Mouse (Mus musculus) lung, adult 2 months (tissue): ENCODE data around the gene Gm7137.
"Not testable (repeated sequence)": the region's sequence is repeated elsewhere in the genome, so short reads cannot be mapped to it uniquely, and the experiment has no call there.

ENCODE experiments used
- CTCF ChIP-seq: fragments of 200-500 bp; IDR thresholded peaks from 2 replicates; pipeline ENCODE4 v1.5.1; 2011; ENCODE audit warnings: mild to moderate bottlenecking, low read length, control low read depth; ENCODE audit not compliant: insufficient read depth
- POLR2A ChIP-seq: fragments of 200-500 bp; IDR thresholded peaks from 2 replicates; pipeline ENCODE4 v1.6.1; 2011; ENCODE audit warnings: low read depth, mild to moderate bottlenecking, control low read depth, low read length, borderline replicate concordance; ENCODE audit errors: extremely low read depth

GRCm38 (mm10) chr10:77751254-77751653 lies 36.7 kb downstream of the Gm7137 start, which contains the start of gene Gm9736:
- not testable (repeated sequence) for TF ChIP-seq POLR2A, CTCF
